Mouse (Mus musculus) large intestine, adult 2 months (tissue): ENCODE results near the gene Hoxc5. TPM values are rescaled to one million over a fixed set of nuclear protein-coding genes. Genes with fewer than 3 reads are reported as not detected.

Experiments
- DNase-seq: peaks from one replicate; pipeline ENCODE4 v3.0.0-alpha.2; 2012; ENCODE audit warnings: low read depth, low spot score
- WGBS: fragments of 180-500 bp; shearing (Covaris S2); methylation state at CpG from one replicate; pipeline ENCODE4 v1.1.7; 2018; 5-methylcytosine and 5-hydroxymethylcytosine counted together
- polyA plus RNA-seq: library from polyadenylated mRNA; depleted of rRNA; stranded (reverse); fragments of >200 nt; gene quantifications from 2 replicates; pipeline ENCODE4 v1.2.3, GENCODE M21; 2012

Gene Hoxc5
- polyA plus RNA-seq, 1 experiment: 1.5 TPM

- DNase-seq: no peak
- 11% methylated on average over 5 of the region's 5 CpGs for WGBS
Observed at GRCm38 (mm10) chr15:102943468-102943813, 23.8 kb upstream of the Hoxc5 start.

- WGBS: 19% methylated on average over 22 of the region's 22 CpGs
- no peak for DNase-seq
Observed at GRCm38 (mm10) chr15:102945185-102946077, 21.8 kb upstream of the Hoxc5 start.

- 6% methylated on average over 9 of the region's 9 CpGs for WGBS
- DNase-seq: no peak
Observed at GRCm38 (mm10) chr15:102947276-102947675, 20.0 kb upstream of the Hoxc5 start.

GRCm38 (mm10) chr15:102948842-102949241, 18.4 kb upstream of the Hoxc5 start:
- WGBS: 27% methylated on average over 2 of the region's 2 CpGs
- DNase-seq: no peak

- DNase-seq: no peak
- WGBS: 4% methylated on average over 20 of the region's 20 CpGs
Observed at GRCm38 (mm10) chr15:102949696-102950095, 17.5 kb upstream of the Hoxc5 start.

GRCm38 (mm10) chr15:102950877-102951276, 16.4 kb upstream of the Hoxc5 start:
- 16% methylated on average over 2 of the region's 2 CpGs for WGBS
- DNase-seq: no peak

GRCm38 (mm10) chr15:102953561-102953960, 13.7 kb upstream of the Hoxc5 start:
- DNase-seq: no peak
- 18% methylated on average over 6 of the region's 6 CpGs for WGBS

- DNase-seq: no peak
- 3% methylated on average over 57 of the region's 57 CpGs for WGBS
Observed at GRCm38 (mm10) chr15:102954192-102955006, 12.8 kb upstream of the Hoxc5 start, which contains the start of gene Hoxc11. Gene Hoxc11 (plus strand): TSS chr15:102954427.

GRCm38 (mm10) chr15:102955007-102955382, 12.2 kb upstream of the Hoxc5 start:
- DNase-seq: no peak

GRCm38 (mm10) chr15:102955833-102956640, 11.2 kb upstream of the Hoxc5 start:
- WGBS: 7% methylated on average over 40 of the region's 40 CpGs

More at GRCm38 (mm10) chr15:102955007-102955382, 12.2 kb upstream of the Hoxc5 start:
- 2% methylated on average over 28 of the region's 28 CpGs for WGBS

GRCm38 (mm10) chr15:102956906-102957305, 10.3 kb upstream of the Hoxc5 start:
- 6% methylated on average over 12 of the region's 12 CpGs for WGBS
- no peak for DNase-seq

More at GRCm38 (mm10) chr15:102955833-102956640, 11.2 kb upstream of the Hoxc5 start:
- no peak for DNase-seq

GRCm38 (mm10) chr15:102959663-102960191, 7.5 kb upstream of the Hoxc5 start:
- peak; percentile 19 for DNase-seq
- 6% methylated on average over 13 of the region's 13 CpGs for WGBS

GRCm38 (mm10) chr15:102961728-102962127, 5.5 kb upstream of the Hoxc5 start:
- DNase-seq: no peak
- 10% methylated on average over 6 of the region's 6 CpGs for WGBS

GRCm38 (mm10) chr15:102962492-102962891, 4.8 kb upstream of the Hoxc5 start:
- 12% methylated on average over 13 of the region's 13 CpGs for WGBS
- no peak for DNase-seq

- 14% methylated on average over 8 of the region's 8 CpGs for WGBS
- DNase-seq: no peak
Observed at GRCm38 (mm10) chr15:102963259-102963658, 4.0 kb upstream of the Hoxc5 start.

GRCm38 (mm10) chr15:102963671-102964640, 3.3 kb upstream of the Hoxc5 start:
- DNase-seq: no peak
- 7% methylated on average over 28 of the region's 28 CpGs for WGBS

GRCm38 (mm10) chr15:102965003-102965891, 2.0 kb upstream of the Hoxc5 start:
- no peak for DNase-seq
- WGBS: 14% methylated on average over 26 of the region's 26 CpGs
